Mouse (Mus musculus) cortical plate, adult 2 months (tissue): ENCODE measurements around the gene Mrgprg.

Experiments
- CTCF ChIP-seq: fragments of 200-500 bp; IDR thresholded peaks from 2 replicates; pipeline ENCODE4 v1.5.1; 2011; ENCODE audit warnings: mild to moderate bottlenecking, control low read depth, low read length; ENCODE audit not compliant: insufficient read depth; ENCODE audit errors: extremely low read depth
- POLR2A ChIP-seq: fragments of 200-500 bp; IDR thresholded peaks from 2 replicates; pipeline ENCODE4 v1.6.1; 2011; ENCODE audit warnings: mild to moderate bottlenecking, low read length, control low read depth; ENCODE audit not compliant: insufficient read depth; ENCODE audit errors: extremely low read depth

- TF ChIP-seq CTCF (no peak), POLR2A (no peak)
Observed at GRCm38 (mm10) chr7:143755357-143756124, 11.3 kb downstream of the Mrgprg start.
